Mouse (Mus musculus) embryonic facial prominence, embryonic 11.5 days (tissue): ENCODE data around the gene H60b. TPM values are rescaled to one million over a fixed set of nuclear protein-coding genes. Genes with fewer than 3 reads are reported as not detected.
"Not testable (repeated sequence)": the region's sequence is repeated elsewhere in the genome, so short reads cannot be mapped to it uniquely, and the experiment has no call there.

Experiments
- ATAC-seq: fragments of 200-750 bp; cut with Nextera tagmentation; replicated peaks from 2 replicates; pipeline ENCODE4 v1.8.0; 2017; ENCODE audit warnings: low read depth; ENCODE audit not compliant: insufficient number of reproducible peaks, low FRiP score, low TSS enrichment
- DNase-seq: peaks from one replicate; pipeline ENCODE4 v3.0.0-alpha.2; 2015; ENCODE audit warnings: low spot score
- H3K27ac ChIP-seq: fragments of 300-500 bp; sonication (generic); replicated peaks from 2 replicates; pipeline ENCODE4 v1.5.1; 2014; ENCODE audit warnings: mild to moderate bottlenecking, low read depth, low read length, control low read depth
- H3K27me3 ChIP-seq: fragments of 300-500 bp; sonication (generic); 2 replicates; pipeline ENCODE4 v1.6.1; 2014; ENCODE audit warnings: mild to moderate bottlenecking, low read length, moderate library complexity, mixed read lengths; ENCODE audit not compliant: control insufficient read depth, insufficient read depth
- H3K36me3 ChIP-seq: fragments of 300-500 bp; sonication (generic); replicated peaks from 2 replicates; pipeline ENCODE4 v1.6.1; 2014; ENCODE audit warnings: low read depth, mild to moderate bottlenecking, low read length, moderate library complexity, mixed read lengths; ENCODE audit not compliant: control insufficient read depth, insufficient read depth
- H3K4me1 ChIP-seq: fragments of 300-500 bp; sonication (generic); 2 replicates; pipeline ENCODE4 v1.6.1; 2014; ENCODE audit warnings: low read length, mixed read lengths; ENCODE audit not compliant: control insufficient read depth, insufficient read depth
- H3K4me2 ChIP-seq: fragments of 300-500 bp; sonication (generic); 2 replicates; pipeline ENCODE4 v1.6.1; 2014; ENCODE audit warnings: low read depth, mild to moderate bottlenecking, control low read depth, low read length, moderate library complexity
- H3K4me3 ChIP-seq: fragments of 300-500 bp; sonication (generic); 2 replicates; pipeline ENCODE4 v1.5.1; 2014; ENCODE audit warnings: low read depth, low read length, control low read depth
- H3K9ac ChIP-seq: fragments of 300-500 bp; sonication (generic); replicated peaks from 2 replicates; pipeline ENCODE4 v1.6.1; 2014; ENCODE audit warnings: mild to moderate bottlenecking, control low read depth, low read length
- H3K9me3 ChIP-seq: fragments of 300-500 bp; sonication (generic); replicated peaks from 2 replicates; pipeline ENCODE4 v1.6.1; 2016; ENCODE audit warnings: mild to moderate bottlenecking, low read length, inconsistent platforms, mixed read lengths; ENCODE audit not compliant: control insufficient read depth
- WGBS: fragments of 180-500 bp; shearing (Covaris S2); extraction: QIAGEN DNeasy Blood & Tissue Kit; methylation state at CpG from one replicate; pipeline ENCODE4 v1.1.7; 2014; 5-methylcytosine and 5-hydroxymethylcytosine counted together
- polyA plus RNA-seq: library from polyadenylated mRNA; unstranded; fragments of >200 nt; fragmentation: Nextera tagmentation; extraction: Ambion mirVana; gene quantifications from 2 replicates; pipeline ENCODE4 v1.2.1, GENCODE M21; 2014

Gene H60b
- polyA plus RNA-seq, 1 experiment from 2014 or later: 0.32 TPM

GRCm38 (mm10) chr10:22159581-22160140 is 1.3 kb downstream of the H60b start:
- Histone ChIP-seq H3K9me3 (no peaks in the 10 kb centered on the region), H3K36me3 (no peaks in the 10 kb centered on the region), H3K4me1 (no peaks in the 10 kb centered on the region), H3K4me2 (no peak overlapping the region), H3K27ac (no peak overlapping the region), H3K9ac (no peak overlapping the region), H3K27me3 (peaks cover 42% of the 10 kb centered on the region), H3K4me3 (no peak overlapping the region)
- DNase-seq (peak; percentile 2), ATAC-seq (no peak)
- 2% methylated on average over 21 of the region's 23 CpGs for WGBS

- H3K27me3 ChIP-seq: peaks cover 21% of the 10 kb centered on the region
- not testable (repeated sequence) for H3K4me1 ChIP-seq, ATAC-seq, H3K27ac ChIP-seq, DNase-seq, H3K4me2 ChIP-seq, H3K9ac ChIP-seq, H3K9me3 ChIP-seq, H3K36me3 ChIP-seq, H3K4me3 ChIP-seq
- 9% methylated on average over 9 of the region's 9 CpGs for WGBS
These were observed 4.9 kb downstream of the H60b start for GRCm38 (mm10) chr10:22163279-22163678.

- not testable (repeated sequence) for H3K27ac ChIP-seq, H3K36me3 ChIP-seq, H3K4me3 ChIP-seq, H3K9me3 ChIP-seq, H3K4me2 ChIP-seq, H3K9ac ChIP-seq, H3K4me1 ChIP-seq
- DNase-seq (peak; percentile 79), ATAC-seq (peak; percentile 49; the same call in 1 of the 2 replicates)
- H3K27me3 ChIP-seq: peaks cover 15% of the 10 kb centered on the region
- WGBS: 36% methylated on average over 13 of the region's 16 CpGs
These were observed 5.6 kb downstream of the H60b start for GRCm38 (mm10) chr10:22163705-22164583.

- not testable (repeated sequence) for H3K36me3 ChIP-seq, H3K4me1 ChIP-seq, H3K4me3 ChIP-seq, H3K9ac ChIP-seq, H3K4me2 ChIP-seq, DNase-seq, H3K9me3 ChIP-seq, ATAC-seq, H3K27ac ChIP-seq, H3K27me3 ChIP-seq
- WGBS: 67% methylated on average over 5 of the region's 5 CpGs
These were observed 7.1 kb downstream of the H60b start for GRCm38 (mm10) chr10:22165328-22166003.

- not testable (repeated sequence) for ATAC-seq, H3K4me1 ChIP-seq, H3K9ac ChIP-seq, H3K36me3 ChIP-seq, H3K27ac ChIP-seq, H3K4me3 ChIP-seq, H3K4me2 ChIP-seq, H3K27me3 ChIP-seq, H3K9me3 ChIP-seq, DNase-seq
- 75% methylated on average over 2 of the region's 2 CpGs for WGBS
These were observed 7.6 kb downstream of the H60b start for GRCm38 (mm10) chr10:22166025-22166424.

- H3K9ac ChIP-seq, H3K27me3 ChIP-seq, H3K4me1 ChIP-seq, ATAC-seq, H3K4me2 ChIP-seq, H3K36me3 ChIP-seq, DNase-seq, H3K9me3 ChIP-seq, H3K4me3 ChIP-seq, H3K27ac ChIP-seq: not testable (repeated sequence)
- 78% methylated on average over 1 of the region's 1 CpGs for WGBS
These were observed 8.7 kb downstream of the H60b start for GRCm38 (mm10) chr10:22167061-22167460.

- not testable (repeated sequence) for H3K27me3 ChIP-seq, H3K4me2 ChIP-seq, H3K4me3 ChIP-seq, ATAC-seq, H3K4me1 ChIP-seq, H3K27ac ChIP-seq, H3K9ac ChIP-seq, H3K9me3 ChIP-seq, DNase-seq, H3K36me3 ChIP-seq
These were observed 10.7 kb downstream of the H60b start for GRCm38 (mm10) chr10:22169116-22169515.
